Mouse (Mus musculus): ENCODE results near the gene Enah. TPM values are rescaled to one million over a fixed set of nuclear protein-coding genes. Genes with fewer than 3 reads are reported as not detected.

Enah gene
- polyA plus RNA-seq, 1 experiment from 2014 or later, result 24.4 TPM

- Histone ChIP-seq H3K9me3 (no peaks in the 10 kb centered on the region), H3K27ac (no peak overlapping the region), H3K4me1 (replicated peaks) (peaks cover 26% of the 10 kb centered on the region), H3K4me3 (no peak overlapping the region), H3K36me3 (no peaks in the 10 kb centered on the region), H3K27me3 (ENCODE audit: insufficient read depth, poor library complexity, severe bottlenecking) (0 out of 2 replicates have a peak, but pooled peaks cover 5% of the 10 kb centered on the region)
- 90% methylated on average over 6 of the region's 6 CpGs for WGBS
- DNase-seq (ENCODE audit: low spot score), result no peak
Measured at GRCm38 (mm10) chr1:182021691-182022299, 2.0 kb upstream of the Enah start.

- Histone ChIP-seq H3K4me3 (peak overlapping the region; percentile 73), H3K36me3 (peaks cover 2% of the 10 kb centered on the region), H3K4me1 (replicated peaks) (peaks cover 28% of the 10 kb centered on the region), H3K27ac (peak overlapping the region; percentile 99), H3K27me3 (ENCODE audit: insufficient read depth, poor library complexity, severe bottlenecking) (0 out of 2 replicates have a peak, but pooled peaks cover 5% of the 10 kb centered on the region), H3K9me3 (no peaks in the 10 kb centered on the region)
- WGBS, result 20% methylated on average over 11 of the region's 11 CpGs
- peak; percentile 18 for DNase-seq (ENCODE audit: low spot score)
Measured at GRCm38 (mm10) chr1:182020831-182021460, 1.2 kb upstream of the Enah start.

- Histone ChIP-seq H3K27ac (peak overlapping the region; percentile 99), H3K4me1 (replicated peaks) (peaks cover 31% of the 10 kb centered on the region), H3K36me3 (peaks cover 17% of the 10 kb centered on the region), H3K4me3 (peak overlapping the region; percentile 73), H3K27me3 (ENCODE audit: insufficient read depth, poor library complexity, severe bottlenecking) (0 out of 2 replicates have a peak, but pooled peaks cover 5% of the 10 kb centered on the region), H3K9me3 (no peaks in the 10 kb centered on the region)
- peak; percentile 67 for DNase-seq (ENCODE audit: low spot score)
- under 1% methylated on average over 102 of the region's 104 CpGs for WGBS
Measured at GRCm38 (mm10) chr1:182019266-182019925, 394 bp downstream of the Enah start.

- under 1% methylated on average over 29 of the region's 29 CpGs for WGBS
Measured at GRCm38 (mm10) chr1:182018397-182019265, 1.2 kb downstream of the Enah start.

GRCm38 (mm10) chr1:182005831-182006230 lies 14.0 kb downstream of the Enah start:
- 81% methylated on average over 1 of the region's 1 CpGs for WGBS
- H3K4me1 ChIP-seq (replicated peaks), result no peaks in the 10 kb centered on the region
- no peak for DNase-seq (ENCODE audit: low spot score)
- peaks cover 44% of the 10 kb centered on the region for H3K36me3 ChIP-seq
- no peak overlapping the region for H3K27ac ChIP-seq
- no peaks in the 10 kb centered on the region for H3K27me3 ChIP-seq (ENCODE audit: insufficient read depth, poor library complexity, severe bottlenecking)
- no peaks in the 10 kb centered on the region for H3K9me3 ChIP-seq
- no peak overlapping the region for H3K4me3 ChIP-seq

More at GRCm38 (mm10) chr1:182018397-182019265, 1.2 kb downstream of the Enah start:
- peak overlapping the region; percentile 99 for H3K27ac ChIP-seq
- H3K27me3 ChIP-seq (ENCODE audit: insufficient read depth, poor library complexity, severe bottlenecking), result 0 out of 2 replicates have a peak, but pooled peaks cover 5% of the 10 kb centered on the region
- peak overlapping the region; percentile 73 for H3K4me3 ChIP-seq
- H3K4me1 ChIP-seq (replicated peaks), result peaks cover 31% of the 10 kb centered on the region
- H3K9me3 ChIP-seq, result no peaks in the 10 kb centered on the region
- peak; percentile 66 for DNase-seq (ENCODE audit: low spot score)
- H3K36me3 ChIP-seq, result peaks cover 23% of the 10 kb centered on the region

- peaks cover 44% of the 10 kb centered on the region for H3K4me1 ChIP-seq (replicated peaks)
Measured at GRCm38 (mm10) chr1:181998673-181999072, 21.1 kb downstream of the Enah start.

GRCm38 (mm10) chr1:181997791-181998190 lies 22.0 kb downstream of the Enah start:
- Histone ChIP-seq H3K27ac (no peak overlapping the region), H3K4me1 (replicated peaks) (peaks cover 47% of the 10 kb centered on the region), H3K4me3 (no peak overlapping the region), H3K9me3 (no peaks in the 10 kb centered on the region), H3K27me3 (ENCODE audit: insufficient read depth, poor library complexity, severe bottlenecking) (no peaks in the 10 kb centered on the region), H3K36me3 (peaks cover 7% of the 10 kb centered on the region; the same call in 1 of the 2 replicates)
- WGBS, result 84% methylated on average over 3 of the region's 3 CpGs
- DNase-seq (ENCODE audit: low spot score), result no peak

More at GRCm38 (mm10) chr1:181998673-181999072, 21.1 kb downstream of the Enah start:
- no peaks in the 10 kb centered on the region for H3K27me3 ChIP-seq (ENCODE audit: insufficient read depth, poor library complexity, severe bottlenecking)
- H3K36me3 ChIP-seq, result peaks cover 7% of the 10 kb centered on the region; the same call in 1 of the 2 replicates
- no peak for DNase-seq (ENCODE audit: low spot score)
- no peak overlapping the region for H3K27ac ChIP-seq
- 63% methylated on average over 4 of the region's 4 CpGs for WGBS
- no peak overlapping the region for H3K4me3 ChIP-seq
- no peaks in the 10 kb centered on the region for H3K9me3 ChIP-seq

GRCm38 (mm10) chr1:181993597-181993996 lies 26.2 kb downstream of the Enah start:
- no peak overlapping the region for H3K4me3 ChIP-seq
- no peak overlapping the region for H3K27ac ChIP-seq
- H3K9me3 ChIP-seq, result no peaks in the 10 kb centered on the region
- 80% methylated on average over 5 of the region's 5 CpGs for WGBS
- peaks cover 11% of the 10 kb centered on the region; the same call in 1 of the 2 replicates for H3K36me3 ChIP-seq
- H3K27me3 ChIP-seq (ENCODE audit: insufficient read depth, poor library complexity, severe bottlenecking), result no peaks in the 10 kb centered on the region
- no peak for DNase-seq (ENCODE audit: low spot score)
- peaks cover 38% of the 10 kb centered on the region for H3K4me1 ChIP-seq (replicated peaks)

GRCm38 (mm10) chr1:181988367-181988766 lies 31.4 kb downstream of the Enah start:
- no peak for DNase-seq (ENCODE audit: low spot score)
- 82% methylated on average over 2 of the region's 2 CpGs for WGBS
- no peaks in the 10 kb centered on the region for H3K27me3 ChIP-seq (ENCODE audit: insufficient read depth, poor library complexity, severe bottlenecking)
- H3K4me1 ChIP-seq (replicated peaks), result 0 out of 2 replicates have a peak, but pooled peaks cover 3% of the 10 kb centered on the region
- peaks cover 4% of the 10 kb centered on the region; the same call in 1 of the 2 replicates for H3K9me3 ChIP-seq
- no peak overlapping the region for H3K4me3 ChIP-seq
- no peak overlapping the region for H3K27ac ChIP-seq
- H3K36me3 ChIP-seq, result peaks cover 32% of the 10 kb centered on the region

GRCm38 (mm10) chr1:181987226-181987625 lies 32.6 kb downstream of the Enah start:
- Histone ChIP-seq H3K9me3 (peaks cover 4% of the 10 kb centered on the region; the same call in 1 of the 2 replicates), H3K4me3 (no peak overlapping the region), H3K36me3 (peaks cover 44% of the 10 kb centered on the region), H3K27ac (no peak overlapping the region), H3K4me1 (replicated peaks) (0 out of 2 replicates have a peak, but pooled peaks cover 3% of the 10 kb centered on the region), H3K27me3 (ENCODE audit: insufficient read depth, poor library complexity, severe bottlenecking) (no peaks in the 10 kb centered on the region)
- WGBS, result 72% methylated on average over 2 of the region's 2 CpGs
- no peak for DNase-seq (ENCODE audit: low spot score)

GRCm38 (mm10) chr1:181985880-181986279 lies 33.9 kb downstream of the Enah start:
- peaks cover 44% of the 10 kb centered on the region for H3K36me3 ChIP-seq
- 0 out of 2 replicates have a peak, but pooled peaks cover 5% of the 10 kb centered on the region for H3K4me1 ChIP-seq (replicated peaks)
- peaks cover 4% of the 10 kb centered on the region; the same call in 1 of the 2 replicates for H3K9me3 ChIP-seq
- 81% methylated on average over 1 of the region's 1 CpGs for WGBS
- DNase-seq (ENCODE audit: low spot score), result no peak
- no peaks in the 10 kb centered on the region for H3K27me3 ChIP-seq (ENCODE audit: insufficient read depth, poor library complexity, severe bottlenecking)
- H3K27ac ChIP-seq, result no peak overlapping the region
- no peak overlapping the region for H3K4me3 ChIP-seq

- WGBS, result 92% methylated on average over 2 of the region's 2 CpGs
- Histone ChIP-seq H3K9me3 (peaks cover 4% of the 10 kb centered on the region; the same call in 1 of the 2 replicates), H3K4me3 (no peak overlapping the region), H3K4me1 (replicated peaks) (0 out of 2 replicates have a peak, but pooled peaks cover 8% of the 10 kb centered on the region), H3K27me3 (ENCODE audit: insufficient read depth, poor library complexity, severe bottlenecking) (no peaks in the 10 kb centered on the region), H3K36me3 (peaks cover 44% of the 10 kb centered on the region), H3K27ac (no peak overlapping the region)
- DNase-seq (ENCODE audit: low spot score), result no peak
Measured at GRCm38 (mm10) chr1:181984811-181985210, 35.0 kb downstream of the Enah start.

All from hindbrain, embryonic 10.5 days (tissue).